Mouse (Mus musculus): ENCODE measurements at regions not wholly inside any gene's neighbourhood (a gene's known extent, or its start where the extent isn't known, plus 50 kb on each side); places are given as distances from the start of the nearest gene placed in this dataset.

DNA sequence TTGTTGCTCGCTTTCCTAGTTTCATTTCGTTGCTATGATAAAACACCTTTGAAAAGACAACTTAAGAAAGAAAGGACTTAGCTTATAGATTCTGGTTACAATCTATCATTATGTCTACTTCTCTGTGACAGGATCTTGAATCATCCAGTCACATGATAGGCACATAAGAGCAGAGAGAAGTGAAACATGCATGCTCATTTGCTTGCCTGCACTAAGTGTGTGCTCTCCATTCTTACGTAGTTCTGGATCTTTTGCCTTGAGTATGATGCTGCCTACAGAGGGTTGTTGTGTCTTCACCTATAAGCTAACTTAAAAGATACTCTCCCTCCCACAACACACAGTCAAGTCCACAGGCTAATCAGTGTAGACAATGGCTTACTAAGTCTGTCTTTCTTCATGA lies 62.1 kb upstream of the Pou1f1 start:
- TF ChIP-seq CTCF (IDR thresholded peaks at IDR 0.05; ENCODE audit: low read depth, low read length) (no peak), POLR2A (IDR thresholded peaks at IDR 0.05; ENCODE audit: borderline replicate concordance, low read depth, low read length) (no peak)
- Histone ChIP-seq H3K27ac (ENCODE audit: insufficient read depth, low read depth, low read length) (peak overlapping the region; percentile 52; the same call in 1 of the 2 replicates), H3K4me3 (ENCODE audit: insufficient read depth, low read length) (no peak overlapping the region), H3K4me1 (ENCODE audit: control insufficient read depth, insufficient read depth, low read length) (peaks cover 9% of the 10 kb centered on the region)

GRCm38 (mm10) chr16:65469681-65470080 lies 50.6 kb upstream of the Pou1f1 start:
- no peak for TF ChIP-seq CTCF (IDR thresholded peaks at IDR 0.05; ENCODE audit: low read depth, low read length)
- no peak for TF ChIP-seq POLR2A (IDR thresholded peaks at IDR 0.05; ENCODE audit: borderline replicate concordance, low read depth, low read length)
- H3K27ac ChIP-seq (ENCODE audit: insufficient read depth, low read depth, low read length): peak overlapping the region; percentile 66
- H3K4me1 ChIP-seq (ENCODE audit: control insufficient read depth, insufficient read depth, low read length): peaks cover 17% of the 10 kb centered on the region
- no peak overlapping the region for H3K4me3 ChIP-seq (ENCODE audit: insufficient read depth, low read length)
